Mouse (Mus musculus) neural tube, embryonic 12.5 days (tissue): ENCODE results near the gene Hps3. TPM values are rescaled to one million over a fixed set of nuclear protein-coding genes. Genes with fewer than 3 reads are reported as not detected.
"Not testable (repeated sequence)": the region's sequence is repeated elsewhere in the genome, so short reads cannot be mapped to it uniquely, and the experiment has no call there.

Experiments
- ATAC-seq: fragments of 200-750 bp; cut with Nextera tagmentation; 2 replicates; pipeline ENCODE4 v1.8.0; 2017; ENCODE audit warnings: low read depth, mild to moderate bottlenecking, moderate TSS enrichment, moderate library complexity; ENCODE audit not compliant: low FRiP score
- H3K27ac ChIP-seq: fragments of 300-500 bp; sonication (generic); 2 replicates; pipeline ENCODE4 v1.5.1; 2016
- H3K27me3 ChIP-seq: fragments of 300-500 bp; sonication (generic); replicated peaks from 2 replicates; pipeline ENCODE4 v1.6.1; 2016; ENCODE audit warnings: mild to moderate bottlenecking
- H3K36me3 ChIP-seq: fragments of 300-500 bp; sonication (generic); 2 replicates; pipeline ENCODE4 v1.6.1; 2016; ENCODE audit warnings: mild to moderate bottlenecking
- H3K4me1 ChIP-seq: fragments of 300-500 bp; sonication (generic); 2 replicates; pipeline ENCODE4 v1.6.1; 2016
- H3K4me2 ChIP-seq: fragments of 300-500 bp; sonication (generic); replicated peaks from 2 replicates; pipeline ENCODE4 v1.6.1; 2016; ENCODE audit warnings: mild to moderate bottlenecking
- H3K4me3 ChIP-seq: fragments of 300-500 bp; sonication (generic); 2 replicates; pipeline ENCODE4 v1.5.1; 2016
- H3K9ac ChIP-seq: fragments of 300-500 bp; sonication (generic); 2 replicates; pipeline ENCODE4 v1.6.1; 2016; ENCODE audit warnings: mild to moderate bottlenecking
- H3K9me3 ChIP-seq: fragments of 300-500 bp; sonication (generic); 2 replicates; pipeline ENCODE4 v1.6.1; 2016; ENCODE audit warnings: mild to moderate bottlenecking
- WGBS: fragments of 180-500 bp; shearing (Covaris S2); methylation state at CpG from one replicate; pipeline ENCODE4 v1.1.7; 2016; 5-methylcytosine and 5-hydroxymethylcytosine counted together
- polyA plus RNA-seq: library from polyadenylated mRNA; unstranded; fragments of >200 nt; fragmentation: Nextera tagmentation; extraction: Ambion mirVana; gene quantifications from 2 replicates; pipeline ENCODE4 v1.2.1, GENCODE M21; 2016

Hps3 gene
- polyA plus RNA-seq, 1 experiment from 2014 or later, result 15.3 TPM

GRCm38 (mm10) chr3:19960570-19961114 is 74.5 kb downstream of the Hps3 start:
- no peak overlapping the region for H3K9ac ChIP-seq
- H3K36me3 ChIP-seq, result no peaks in the 10 kb centered on the region
- H3K9me3 ChIP-seq, result no peaks in the 10 kb centered on the region
- ATAC-seq, result no peak
- no peak overlapping the region for H3K4me3 ChIP-seq
- no peak overlapping the region for H3K4me2 ChIP-seq
- H3K27ac ChIP-seq, result no peak overlapping the region
- no peaks in the 10 kb centered on the region for H3K27me3 ChIP-seq
- 86% methylated on average over 3 of the region's 3 CpGs for WGBS
- 0 out of 2 replicates have a peak, but pooled peaks cover 4% of the 10 kb centered on the region for H3K4me1 ChIP-seq

GRCm38 (mm10) chr3:19958983-19959382 is 76.1 kb downstream of the Hps3 start:
- H3K27ac ChIP-seq, result no peak overlapping the region
- WGBS, result 73% methylated on average over 1 of the region's 1 CpGs
- 0 out of 2 replicates have a peak, but pooled peaks cover 4% of the 10 kb centered on the region for H3K4me1 ChIP-seq
- H3K9me3 ChIP-seq, result no peaks in the 10 kb centered on the region
- H3K36me3 ChIP-seq, result no peaks in the 10 kb centered on the region
- H3K27me3 ChIP-seq, result no peaks in the 10 kb centered on the region
- no peak overlapping the region for H3K9ac ChIP-seq
- no peak overlapping the region for H3K4me2 ChIP-seq
- ATAC-seq, result no peak
- H3K4me3 ChIP-seq, result no peak overlapping the region

- Histone ChIP-seq H3K4me1 (peaks cover 8% of the 10 kb centered on the region; the same call in 1 of the 2 replicates), H3K27ac (no peak overlapping the region), H3K4me2 (no peak overlapping the region), H3K36me3 (no peaks in the 10 kb centered on the region), H3K4me3 (no peak overlapping the region), H3K9me3 (no peaks in the 10 kb centered on the region), H3K27me3 (no peaks in the 10 kb centered on the region), H3K9ac (no peak overlapping the region)
- no peak for ATAC-seq
Measured at GRCm38 (mm10) chr3:19958031-19958430, 77.1 kb downstream of the Hps3 start.

- ATAC-seq, result 0 out of 2 replicates have a peak, but pooled peaks have one; percentile 58
- WGBS, result 27% methylated on average over 5 of the region's 5 CpGs
- no peaks in the 10 kb centered on the region for H3K36me3 ChIP-seq
- no peaks in the 10 kb centered on the region for H3K9me3 ChIP-seq
- H3K4me3 ChIP-seq, result no peak within 1 kb of the TSS
- no peaks in the 10 kb centered on the region for H3K27me3 ChIP-seq
- H3K9ac ChIP-seq, result no peak within 1 kb of the TSS
- H3K27ac ChIP-seq, result no peak within 1 kb of the TSS
- H3K4me1 ChIP-seq, result peaks cover 8% of the 10 kb centered on the region; the same call in 1 of the 2 replicates
- no peak within 1 kb of the TSS for H3K4me2 ChIP-seq
Measured at GRCm38 (mm10) chr3:19956885-19957284, 78.2 kb downstream of the Hps3 start, which contains the start of gene Cp. Cp (plus strand) TSS chr3:19957054.

GRCm38 (mm10) chr3:19953865-19954264 is 81.2 kb downstream of the Hps3 start:
- Histone ChIP-seq H3K27me3 (no peaks in the 10 kb centered on the region), H3K9ac (no peak overlapping the region), H3K36me3 (no peaks in the 10 kb centered on the region), H3K4me1 (peaks cover 3% of the 10 kb centered on the region; the same call in 1 of the 2 replicates), H3K27ac (no peak overlapping the region), H3K9me3 (no peaks in the 10 kb centered on the region), H3K4me2 (no peak overlapping the region), H3K4me3 (no peak overlapping the region)
- 12% methylated on average over 3 of the region's 3 CpGs for WGBS
- ATAC-seq, result no peak

- Histone ChIP-seq H3K27ac (no peak overlapping the region), H3K4me2 (no peak overlapping the region), H3K9me3 (no peaks in the 10 kb centered on the region), H3K4me1 (peaks cover 3% of the 10 kb centered on the region; the same call in 1 of the 2 replicates), H3K27me3 (no peaks in the 10 kb centered on the region), H3K9ac (no peak overlapping the region), H3K36me3 (no peaks in the 10 kb centered on the region), H3K4me3 (no peak overlapping the region)
- no peak for ATAC-seq
- 17% methylated on average over 1 of the region's 1 CpGs for WGBS
Measured at GRCm38 (mm10) chr3:19953425-19953824, 81.7 kb downstream of the Hps3 start.

- H3K27me3 ChIP-seq, H3K4me3 ChIP-seq, H3K36me3 ChIP-seq, H3K4me2 ChIP-seq, H3K4me1 ChIP-seq, H3K9me3 ChIP-seq, H3K9ac ChIP-seq, ATAC-seq, H3K27ac ChIP-seq: not testable (repeated sequence)
- 98% methylated on average over 1 of the region's 1 CpGs for WGBS
Measured at GRCm38 (mm10) chr3:19949401-19949800, 85.7 kb downstream of the Hps3 start.

- no peak for ATAC-seq
- H3K36me3 ChIP-seq, result no peaks in the 10 kb centered on the region
Measured at GRCm38 (mm10) chr3:19948552-19948951, 86.6 kb downstream of the Hps3 start.

More at GRCm38 (mm10) chr3:19948552-19948951, 86.6 kb downstream of the Hps3 start:
- Histone ChIP-seq H3K4me1 (no peaks in the 10 kb centered on the region), H3K9ac (no peak overlapping the region), H3K4me3 (no peak overlapping the region), H3K27me3 (no peaks in the 10 kb centered on the region), H3K4me2 (no peak overlapping the region), H3K27ac (no peak overlapping the region), H3K9me3 (no peaks in the 10 kb centered on the region)

Other genes with a start within 250 kb of the Hps3 start
- 3.1 and 3.8 TPM in 2 replicates for gene Cp, start 78.3 kb downstream of the Hps3 start, polyA plus RNA-seq
- gene Hltf, start 22.5 kb upstream of the Hps3 start, polyA plus RNA-seq, result 21.8 and 22.8 TPM in 2 replicates
- gene Gyg, start 120.0 kb upstream of the Hps3 start, polyA plus RNA-seq, result 25.3 and 27.0 TPM in 2 replicates
- 0.59 and 0.70 TPM in 2 replicates for gene Cpa3, start 206.9 kb upstream of the Hps3 start, polyA plus RNA-seq
- gene Cpb1, start 240.4 kb upstream of the Hps3 start, polyA plus RNA-seq, result not detected in 2 replicates